Mouse (Mus musculus) kidney, adult 9 months (tissue): Measurements from ENCODE around the gene Ifit3.
"Not testable (repeated sequence)": the region's sequence is repeated elsewhere in the genome, so short reads cannot be mapped to it uniquely, and the experiment has no call there.

Source experiments
- DNase-seq: peaks from one replicate; pipeline ENCODE4 v3.0.0; 2022

The Ifit3 gene

GRCm38 (mm10) chr19:34583126-34583766 lies at the start of gene Ifit3:
Gene Ifit3 (plus strand): TSS chr19:34583531.
- peak; percentile 64 for DNase-seq

GRCm38 (mm10) chr19:34539422-34539821 lies 43.9 kb upstream of the Ifit3 start:
- DNase-seq = no peak

GRCm38 (mm10) chr19:34546211-34546610 lies 37.1 kb upstream of the Ifit3 start:
- no peak for DNase-seq

GRCm38 (mm10) chr19:34547976-34548375 lies 35.4 kb upstream of the Ifit3 start:
- DNase-seq = peak; percentile 91

GRCm38 (mm10) chr19:34550205-34550533 lies 33.2 kb upstream of the Ifit3 start:
- DNase-seq = no peak

- DNase-seq = peak; percentile 79
These were observed 32.7 kb upstream of the Ifit3 start, which contains the start of gene Ifit2 for GRCm38 (mm10) chr19:34550534-34551223. Gene Ifit2 (plus strand): TSS chr19:34550694.

GRCm38 (mm10) chr19:34551981-34552380 lies 31.4 kb upstream of the Ifit3 start:
- peak; percentile 78 for DNase-seq

- peak; percentile 15 for DNase-seq
These were observed 30.3 kb upstream of the Ifit3 start for GRCm38 (mm10) chr19:34553021-34553420.

GRCm38 (mm10) chr19:34553522-34553921 lies 29.8 kb upstream of the Ifit3 start:
- DNase-seq = peak; percentile 23

- no peak for DNase-seq
These were observed 29.3 kb upstream of the Ifit3 start for GRCm38 (mm10) chr19:34554061-34554460.

- peak; percentile 36 for DNase-seq
These were observed 26.7 kb upstream of the Ifit3 start for GRCm38 (mm10) chr19:34556621-34557020.

GRCm38 (mm10) chr19:34562556-34562955 lies 20.8 kb upstream of the Ifit3 start:
- DNase-seq = no peak

GRCm38 (mm10) chr19:34566178-34566784 lies 17.1 kb upstream of the Ifit3 start:
- DNase-seq = no peak

- DNase-seq = peak; percentile 76
These were observed 14.1 kb upstream of the Ifit3 start for GRCm38 (mm10) chr19:34568988-34569895.

- peak; percentile 43 for DNase-seq
These were observed 13.3 kb upstream of the Ifit3 start for GRCm38 (mm10) chr19:34569896-34570476.

GRCm38 (mm10) chr19:34571080-34571479 lies 12.3 kb upstream of the Ifit3 start:
- DNase-seq = no peak

GRCm38 (mm10) chr19:34573650-34574049 lies 9.7 kb upstream of the Ifit3 start:
- no peak for DNase-seq

GRCm38 (mm10) chr19:34577121-34577520 lies 6.2 kb upstream of the Ifit3 start:
- no peak for DNase-seq

GRCm38 (mm10) chr19:34582696-34583095 lies 635 bp upstream of the Ifit3 start:
- not testable (repeated sequence) for DNase-seq

- DNase-seq = not testable (repeated sequence)
These were observed 2.6 kb downstream of the Ifit3 start for GRCm38 (mm10) chr19:34585740-34586458.

GRCm38 (mm10) chr19:34587898-34588692 lies 4.8 kb downstream of the Ifit3 start:
- DNase-seq = not testable (repeated sequence)
